Mouse (Mus musculus) midbrain, embryonic 15.5 days (tissue): ENCODE measurements at regions not wholly inside any gene's neighbourhood (a gene's known extent, or its start where the extent isn't known, plus 50 kb on each side); places are given as distances from the start of the nearest gene placed in this dataset.
"Not testable (repeated sequence)": the region's sequence is repeated elsewhere in the genome, so short reads cannot be mapped to it uniquely, and the experiment has no call there.

Experiments used
- ATAC-seq: fragments of 200-750 bp; cut with Nextera tagmentation; replicated peaks from 2 replicates; pipeline ENCODE4 v1.8.0; 2017; ENCODE audit warnings: moderate TSS enrichment
- H3K27ac ChIP-seq: fragments of 300-500 bp; sonication (generic); 2 replicates; pipeline ENCODE4 v1.5.1; 2015; ENCODE audit warnings: mild to moderate bottlenecking, inconsistent platforms
- H3K27me3 ChIP-seq: fragments of 300-500 bp; sonication (generic); replicated peaks from 2 replicates; pipeline ENCODE4 v1.6.1; 2015; ENCODE audit warnings: inconsistent platforms
- H3K36me3 ChIP-seq: fragments of 300-500 bp; sonication (generic); replicated peaks from 2 replicates; pipeline ENCODE4 v1.6.1; 2015; ENCODE audit warnings: inconsistent platforms
- H3K4me1 ChIP-seq: fragments of 300-500 bp; sonication (generic); 2 replicates; pipeline ENCODE4 v1.6.1; 2015; ENCODE audit warnings: inconsistent platforms
- H3K4me2 ChIP-seq: fragments of 300-500 bp; sonication (generic); 2 replicates; pipeline ENCODE4 v1.6.1; 2015; ENCODE audit warnings: inconsistent platforms, mild to moderate bottlenecking, moderate library complexity
- H3K4me3 ChIP-seq: fragments of 300-500 bp; sonication (generic); 2 replicates; pipeline ENCODE4 v1.5.1; 2015; ENCODE audit warnings: mild to moderate bottlenecking, inconsistent platforms
- H3K9ac ChIP-seq: fragments of 300-500 bp; sonication (generic); 2 replicates; pipeline ENCODE4 v1.6.1; 2015; ENCODE audit warnings: mild to moderate bottlenecking, inconsistent platforms
- H3K9me3 ChIP-seq: fragments of 300-500 bp; sonication (generic); 2 replicates; pipeline ENCODE4 v1.6.1; 2016; ENCODE audit warnings: inconsistent platforms
- WGBS: fragments of 180-500 bp; shearing (Covaris S2); methylation state at CpG from one replicate; pipeline ENCODE4 v1.1.7; 2015; ENCODE audit warnings: mixed read lengths; 5-methylcytosine and 5-hydroxymethylcytosine counted together

DNA sequence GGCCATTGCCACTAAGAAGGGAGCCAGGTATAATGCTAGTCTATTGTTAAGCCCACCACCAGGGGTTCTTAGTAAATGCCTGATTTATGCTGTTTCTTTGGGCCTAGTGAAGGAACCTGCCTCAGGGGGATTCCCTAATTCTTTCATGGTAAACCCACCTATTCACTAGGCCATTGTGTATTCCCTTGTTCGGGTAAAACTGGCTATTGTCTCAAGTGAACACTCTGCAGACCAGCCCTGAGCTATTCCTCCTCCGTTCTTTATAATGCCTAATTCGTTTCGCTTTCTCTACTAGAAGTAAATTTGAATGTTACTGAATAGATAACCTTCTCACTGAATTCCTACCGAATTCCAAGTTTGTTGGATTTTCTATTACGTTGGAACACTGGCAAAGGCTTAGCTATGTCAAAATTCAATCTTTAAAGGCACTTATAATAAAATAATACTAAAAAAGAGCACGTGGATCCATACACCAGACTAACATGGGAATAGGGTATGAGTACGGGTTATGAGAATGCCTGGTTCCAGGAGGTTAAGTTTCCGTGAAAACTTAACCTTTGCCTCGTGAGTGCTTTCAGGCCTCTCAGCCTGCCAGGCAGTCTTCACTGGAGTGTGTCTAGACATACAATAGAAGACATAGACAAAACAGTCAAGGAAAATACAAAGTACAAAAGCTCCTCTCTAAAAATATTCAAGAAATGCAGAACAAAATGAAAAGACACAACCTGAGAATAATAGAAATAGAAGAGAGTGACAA, 536.8 kb upstream of the Cntn5 start:
- H3K4me1 ChIP-seq, H3K27ac ChIP-seq, H3K36me3 ChIP-seq, H3K9me3 ChIP-seq, H3K4me2 ChIP-seq, H3K9ac ChIP-seq, ATAC-seq, H3K4me3 ChIP-seq, H3K27me3 ChIP-seq: not testable (repeated sequence)
- WGBS, result 24% methylated on average over 10 of the region's 10 CpGs

DNA sequence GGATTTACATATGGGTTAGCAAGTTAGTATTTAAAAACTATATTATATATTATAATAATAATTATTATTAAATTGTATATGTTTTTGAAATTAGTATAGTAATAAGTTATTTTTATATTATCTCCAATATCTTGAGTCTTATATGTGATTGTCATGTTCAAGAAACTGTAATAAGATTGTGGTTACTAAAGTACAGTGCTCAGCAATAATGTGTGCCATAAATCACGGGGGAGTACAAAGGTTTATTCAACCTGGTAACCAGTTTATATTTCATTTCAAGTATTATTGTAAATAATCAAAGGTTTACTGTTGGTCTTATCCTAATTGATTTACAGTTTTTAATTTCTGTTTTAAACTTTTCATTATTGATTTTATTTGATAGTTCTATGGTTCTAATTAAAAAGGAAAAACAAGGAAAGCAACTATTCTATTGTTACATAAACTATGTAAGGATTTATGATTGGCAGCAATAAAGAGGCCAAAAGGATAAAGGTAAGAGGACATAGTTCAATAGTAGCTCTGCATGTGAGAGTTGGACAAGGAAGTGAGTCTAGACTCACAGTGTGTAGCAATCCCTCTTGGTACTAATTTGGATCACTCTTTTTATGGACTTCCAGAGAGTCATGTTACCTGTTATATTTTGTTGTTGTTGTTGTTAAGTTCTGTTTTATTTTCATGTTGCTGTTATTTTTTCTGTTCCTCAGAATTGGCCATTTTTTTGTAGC, 532.0 kb upstream of the Cntn5 start:
- ATAC-seq, result no peak

DNA sequence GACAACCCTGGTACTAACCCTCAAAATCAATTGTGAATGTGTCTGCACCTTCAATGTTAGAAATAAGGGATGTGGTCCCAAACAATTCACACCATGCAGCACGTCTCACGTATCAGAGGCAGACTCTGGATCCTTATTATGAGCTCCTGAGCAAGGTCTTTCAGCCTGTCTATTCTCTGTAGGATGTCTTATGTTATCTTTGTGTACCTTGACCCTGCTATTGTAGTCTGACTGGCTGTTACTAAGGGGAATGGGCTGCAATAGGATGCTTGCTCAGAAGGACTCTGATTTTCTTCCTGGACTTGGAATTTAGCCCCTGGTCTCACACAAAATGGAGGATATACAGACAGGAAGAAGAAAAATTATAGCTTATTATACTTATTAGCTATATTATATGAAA, 531.4 kb upstream of the Cntn5 start:
- Histone ChIP-seq H3K4me2 (no peak overlapping the region), H3K27ac (no peak overlapping the region), H3K9ac (no peak overlapping the region), H3K4me1 (no peaks in the 10 kb centered on the region), H3K9me3 (no peaks in the 10 kb centered on the region), H3K4me3 (no peak overlapping the region), H3K27me3 (no peaks in the 10 kb centered on the region), H3K36me3 (no peaks in the 10 kb centered on the region)
- 57% methylated on average over 2 of the region's 2 CpGs for WGBS
- ATAC-seq, result no peak

More for the DNA sequence above, 532.0 kb upstream of the Cntn5 start:
- no peak overlapping the region for H3K4me2 ChIP-seq
- H3K4me3 ChIP-seq, result no peak overlapping the region
- H3K27ac ChIP-seq, result no peak overlapping the region
- no peaks in the 10 kb centered on the region for H3K9me3 ChIP-seq
- 82% methylated on average over 1 of the region's 1 CpGs for WGBS
- H3K36me3 ChIP-seq, result no peaks in the 10 kb centered on the region
- H3K4me1 ChIP-seq, result no peaks in the 10 kb centered on the region
- H3K27me3 ChIP-seq, result no peaks in the 10 kb centered on the region
- no peak overlapping the region for H3K9ac ChIP-seq

DNA sequence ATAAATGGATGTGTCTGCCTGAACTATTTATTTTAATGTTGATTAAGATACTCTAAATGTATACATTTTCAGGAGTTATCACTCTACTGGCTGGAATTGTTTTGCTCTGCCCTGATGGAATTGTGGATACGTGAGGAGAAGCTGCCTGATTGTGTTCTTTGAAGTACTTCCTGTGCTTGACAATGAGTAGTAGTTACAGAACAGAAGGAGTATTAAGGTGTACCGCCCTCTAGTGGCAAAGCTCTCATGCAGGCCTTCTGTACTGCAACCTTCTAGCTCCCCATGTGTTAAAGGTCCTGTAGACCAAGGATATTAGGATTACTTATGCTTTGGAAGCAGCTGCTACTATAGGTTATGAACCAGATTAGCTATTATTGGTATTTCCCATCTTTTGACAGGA, 530.4 kb upstream of the Cntn5 start:
- no peaks in the 10 kb centered on the region for H3K4me1 ChIP-seq
- 34% methylated on average over 2 of the region's 2 CpGs for WGBS
- H3K4me2 ChIP-seq, result no peak overlapping the region
- H3K4me3 ChIP-seq, result no peak overlapping the region
- no peaks in the 10 kb centered on the region for H3K9me3 ChIP-seq
- ATAC-seq, result no peak
- H3K27me3 ChIP-seq, result no peaks in the 10 kb centered on the region
- H3K36me3 ChIP-seq, result no peaks in the 10 kb centered on the region
- no peak overlapping the region for H3K9ac ChIP-seq
- H3K27ac ChIP-seq, result no peak overlapping the region

DNA sequence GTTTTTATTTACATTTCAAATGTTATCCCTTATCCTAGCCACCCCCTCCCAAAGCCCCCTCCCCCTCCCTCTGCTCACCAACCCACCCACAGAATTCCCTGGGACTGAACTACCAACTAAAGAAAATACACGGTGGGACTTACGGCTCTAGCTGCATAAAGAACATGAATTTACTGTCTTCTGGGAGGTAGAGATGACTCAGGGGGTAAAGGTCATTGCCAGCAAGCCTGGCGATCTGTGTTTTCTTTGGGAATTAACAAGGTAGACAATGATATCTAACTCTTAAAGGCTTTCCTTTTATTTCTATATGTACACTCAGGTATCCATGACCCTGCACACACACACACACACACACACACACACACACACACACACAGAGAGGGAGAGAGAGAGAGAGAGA, 521.9 kb upstream of the Cntn5 start:
- H3K4me3 ChIP-seq, result no peak overlapping the region
- no peak for ATAC-seq
- no peak overlapping the region for H3K9ac ChIP-seq
- 74% methylated on average over 3 of the region's 3 CpGs for WGBS
- no peaks in the 10 kb centered on the region for H3K27me3 ChIP-seq
- no peaks in the 10 kb centered on the region for H3K9me3 ChIP-seq
- no peaks in the 10 kb centered on the region for H3K4me1 ChIP-seq
- no peak overlapping the region for H3K4me2 ChIP-seq
- no peak overlapping the region for H3K27ac ChIP-seq
- H3K36me3 ChIP-seq, result no peaks in the 10 kb centered on the region

DNA sequence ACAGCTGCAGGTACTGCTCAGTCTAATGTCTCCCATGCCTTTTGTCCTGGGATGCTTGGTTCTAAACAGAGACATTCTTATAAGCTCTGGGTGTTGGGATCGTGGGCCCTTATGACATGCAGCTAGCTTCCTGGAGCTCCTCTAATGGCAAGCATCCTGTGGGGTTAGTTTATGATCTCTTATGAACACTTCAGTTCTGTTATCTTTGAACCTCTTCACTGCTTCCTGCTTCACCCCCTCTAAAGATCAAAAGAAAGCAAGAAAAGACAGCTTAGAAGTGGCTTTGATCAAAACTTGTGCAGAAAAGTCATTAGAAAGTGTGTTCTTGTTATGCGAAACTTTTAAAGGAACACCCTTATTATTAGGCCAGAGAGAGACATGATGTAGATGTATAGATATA, 492.3 kb upstream of the Cntn5 start:
- H3K9ac ChIP-seq, result no peak overlapping the region
- ATAC-seq, result no peak

DNA sequence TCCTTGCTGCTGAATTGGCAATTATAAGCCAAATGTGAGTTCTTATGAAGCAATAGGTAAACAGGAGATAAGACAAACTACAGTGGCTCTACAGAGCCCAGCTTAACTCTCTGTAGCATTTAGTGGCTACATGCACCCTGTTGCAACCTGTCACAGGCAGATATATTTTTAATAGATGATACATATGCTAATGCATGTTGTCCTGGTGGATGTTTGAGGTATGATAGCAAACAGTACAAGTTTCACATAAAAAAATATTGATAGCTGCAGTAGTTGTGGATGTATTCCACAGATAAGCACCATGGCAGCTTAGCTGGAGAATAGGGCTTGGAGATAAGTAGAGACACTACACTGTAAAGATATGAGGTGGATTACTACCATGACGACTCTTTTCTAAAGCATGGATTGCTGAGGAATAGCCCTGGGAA, 477.1 kb upstream of the Cntn5 start:
- H3K4me2 ChIP-seq, result no peak overlapping the region

More for the DNA sequence above, 492.3 kb upstream of the Cntn5 start:
- Histone ChIP-seq H3K27me3 (no peaks in the 10 kb centered on the region), H3K36me3 (no peaks in the 10 kb centered on the region), H3K27ac (no peak overlapping the region), H3K9me3 (no peaks in the 10 kb centered on the region), H3K4me3 (no peak overlapping the region), H3K4me2 (no peak overlapping the region), H3K4me1 (no peaks in the 10 kb centered on the region)
- WGBS, result 82% methylated on average over 2 of the region's 2 CpGs

DNA sequence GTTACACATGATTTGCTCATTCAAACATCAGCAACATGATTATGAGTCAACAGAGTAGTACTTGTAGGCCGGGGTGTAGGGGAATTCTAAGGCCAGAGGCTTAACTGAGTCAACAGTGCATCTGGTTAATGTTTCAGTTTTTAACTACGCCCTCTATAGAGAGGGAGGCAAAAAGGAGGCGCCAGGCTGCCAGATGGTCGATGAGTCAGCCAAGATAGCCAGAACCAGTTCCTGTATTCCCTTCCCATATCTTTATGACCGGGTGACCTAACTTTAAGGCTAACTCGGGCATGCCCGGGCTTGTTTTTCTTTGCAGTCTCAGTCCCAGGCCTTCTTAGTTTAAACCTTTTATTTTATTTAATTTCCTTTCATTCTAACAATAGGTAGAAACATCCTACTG, 476.0 kb upstream of the Cntn5 start:
- 90% methylated on average over 7 of the region's 7 CpGs for WGBS
- no peak for ATAC-seq
- H3K4me2 ChIP-seq, result no peak overlapping the region
- no peaks in the 10 kb centered on the region for H3K4me1 ChIP-seq
- H3K27me3 ChIP-seq, result no peaks in the 10 kb centered on the region
- no peak overlapping the region for H3K4me3 ChIP-seq
- no peaks in the 10 kb centered on the region for H3K9me3 ChIP-seq
- H3K9ac ChIP-seq, result no peak overlapping the region
- no peaks in the 10 kb centered on the region for H3K36me3 ChIP-seq
- no peak overlapping the region for H3K27ac ChIP-seq

More for the DNA sequence above, 477.1 kb upstream of the Cntn5 start:
- WGBS, result 96% methylated on average over 1 of the region's 1 CpGs
- no peaks in the 10 kb centered on the region for H3K4me1 ChIP-seq
- no peak overlapping the region for H3K27ac ChIP-seq
- ATAC-seq, result no peak
- no peak overlapping the region for H3K4me3 ChIP-seq
- H3K27me3 ChIP-seq, result no peaks in the 10 kb centered on the region
- no peak overlapping the region for H3K9ac ChIP-seq
- no peaks in the 10 kb centered on the region for H3K9me3 ChIP-seq
- H3K36me3 ChIP-seq, result no peaks in the 10 kb centered on the region

DNA sequence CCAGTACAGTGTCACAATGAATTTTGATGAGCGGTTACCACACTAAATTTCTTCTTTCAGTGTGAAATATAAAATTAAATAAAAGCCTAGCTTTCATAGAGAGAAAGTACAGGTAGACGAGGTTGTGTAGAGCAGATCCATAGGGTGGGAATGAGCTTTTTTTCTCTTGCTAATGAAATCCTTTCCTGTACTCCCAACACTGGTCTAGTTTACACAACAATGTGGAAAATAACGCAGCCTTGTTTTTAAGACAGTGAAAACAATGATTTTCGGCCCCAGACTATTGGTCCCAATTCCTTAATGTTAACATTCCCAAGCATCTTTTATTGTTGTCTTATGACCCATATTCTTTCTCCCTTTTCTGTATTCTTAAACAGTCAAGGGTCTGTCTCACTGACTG, 473.5 kb upstream of the Cntn5 start:
- no peak overlapping the region for H3K4me3 ChIP-seq
- H3K4me2 ChIP-seq, result no peak overlapping the region
- WGBS, result 89% methylated on average over 4 of the region's 4 CpGs
- H3K36me3 ChIP-seq, result no peaks in the 10 kb centered on the region
- H3K27ac ChIP-seq, result no peak overlapping the region
- H3K27me3 ChIP-seq, result no peaks in the 10 kb centered on the region
- H3K9me3 ChIP-seq, result no peaks in the 10 kb centered on the region
- no peak for ATAC-seq
- H3K9ac ChIP-seq, result no peak overlapping the region
- H3K4me1 ChIP-seq, result no peaks in the 10 kb centered on the region

DNA sequence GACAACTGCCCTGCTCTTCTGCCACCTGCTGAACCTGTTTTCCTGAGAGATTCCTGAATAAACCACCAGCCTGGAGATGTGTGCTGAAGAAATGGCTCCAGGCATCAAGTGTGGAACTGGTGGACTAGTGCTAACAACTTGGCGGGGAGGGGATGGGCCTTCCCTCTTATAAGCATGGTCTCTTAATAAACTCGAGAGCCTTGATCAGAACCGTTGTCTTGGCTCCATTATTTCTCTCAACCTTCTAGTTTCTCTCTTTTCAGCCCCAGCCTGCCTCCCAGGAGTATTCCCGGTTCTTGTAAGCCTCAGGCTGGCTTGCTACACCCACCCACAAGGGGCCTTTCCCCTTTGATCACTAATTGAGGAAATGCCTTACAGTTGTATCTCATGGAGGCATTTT, 473.0 kb upstream of the Cntn5 start:
- WGBS, result 72% methylated on average over 4 of the region's 4 CpGs
- no peaks in the 10 kb centered on the region for H3K9me3 ChIP-seq
- H3K27ac ChIP-seq, result no peak overlapping the region
- no peaks in the 10 kb centered on the region for H3K36me3 ChIP-seq
- H3K27me3 ChIP-seq, result no peaks in the 10 kb centered on the region
- H3K4me3 ChIP-seq, result no peak overlapping the region
- no peaks in the 10 kb centered on the region for H3K4me1 ChIP-seq
- ATAC-seq, result no peak
- H3K9ac ChIP-seq, result no peak overlapping the region
- no peak overlapping the region for H3K4me2 ChIP-seq

DNA sequence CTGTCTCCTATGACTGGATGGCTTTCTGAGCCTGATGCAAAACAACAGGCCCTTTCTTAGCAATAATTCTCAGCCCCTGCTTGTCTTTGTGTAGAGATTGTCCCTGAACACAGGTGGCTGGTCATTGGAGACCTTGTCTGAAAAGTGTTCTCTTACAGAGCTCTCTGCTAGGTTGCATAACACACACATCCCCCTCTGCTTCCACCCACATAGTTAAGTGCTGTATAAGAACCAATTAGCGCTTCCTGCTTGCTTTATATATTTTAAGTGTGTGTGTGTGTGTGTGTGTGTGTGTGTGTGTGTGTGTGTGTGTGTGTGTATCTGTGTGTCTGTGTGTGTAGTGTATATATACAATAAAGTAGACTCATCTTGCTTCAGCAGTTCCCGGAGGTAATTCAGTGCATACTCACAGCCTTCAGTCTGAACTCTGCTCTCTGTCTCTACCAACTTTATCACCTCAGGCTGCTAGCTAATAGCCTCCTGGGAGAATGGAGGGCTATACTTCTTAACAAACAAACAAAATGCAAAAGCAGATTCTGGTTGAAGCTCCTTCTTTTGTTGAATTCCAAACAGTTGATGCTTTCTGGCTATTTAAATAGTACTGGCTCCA, 468.8 kb upstream of the Cntn5 start:
- H3K4me3 ChIP-seq, result no peak overlapping the region
- H3K27ac ChIP-seq, result no peak overlapping the region
- H3K27me3 ChIP-seq, result no peaks in the 10 kb centered on the region
- no peak overlapping the region for H3K4me2 ChIP-seq
- ATAC-seq, result no peak
- H3K4me1 ChIP-seq, result no peaks in the 10 kb centered on the region
- WGBS, result 90% methylated on average over 2 of the region's 2 CpGs
- no peak overlapping the region for H3K9ac ChIP-seq
- no peaks in the 10 kb centered on the region for H3K9me3 ChIP-seq
- no peaks in the 10 kb centered on the region for H3K36me3 ChIP-seq

DNA sequence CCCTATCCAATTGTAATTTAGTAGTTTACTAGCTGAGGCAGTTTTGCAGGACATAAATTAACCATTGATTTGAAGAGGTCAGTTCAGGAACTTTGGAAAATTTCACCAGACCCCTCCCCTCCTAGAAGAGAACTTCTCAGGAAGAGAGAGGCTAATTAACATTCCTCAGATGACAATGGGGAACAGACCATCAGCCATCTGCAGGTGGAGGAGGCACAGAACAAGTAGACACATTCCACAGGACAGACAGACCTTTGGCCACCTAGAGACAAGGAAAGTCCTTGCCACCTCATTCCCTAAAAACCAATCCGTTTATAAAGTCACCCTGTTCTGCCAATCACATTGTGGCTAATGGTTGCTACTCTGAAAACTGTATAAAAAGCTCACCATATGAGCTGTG, 463.5 kb upstream of the Cntn5 start:
- no peaks in the 10 kb centered on the region for H3K4me1 ChIP-seq
- WGBS, result 76% methylated on average over 1 of the region's 1 CpGs
- no peak for ATAC-seq

More for the DNA sequence above, 463.5 kb upstream of the Cntn5 start:
- no peak overlapping the region for H3K9ac ChIP-seq
- no peaks in the 10 kb centered on the region for H3K27me3 ChIP-seq
- H3K4me3 ChIP-seq, result no peak overlapping the region
- H3K9me3 ChIP-seq, result no peaks in the 10 kb centered on the region
- H3K36me3 ChIP-seq, result no peaks in the 10 kb centered on the region
- H3K27ac ChIP-seq, result no peak overlapping the region
- no peak overlapping the region for H3K4me2 ChIP-seq
